Mouse (Mus musculus) forebrain, embryonic 14.5 days (tissue): ENCODE results near the gene Bgn. TPM values are rescaled to one million over a fixed set of nuclear protein-coding genes. Genes with fewer than 3 reads are reported as not detected.

Experiments
- ATAC-seq: fragments of 200-750 bp; cut with Nextera tagmentation; 2 replicates; pipeline ENCODE4 v1.8.0; 2017; ENCODE audit warnings: mild to moderate bottlenecking, moderate library complexity
- DNase-seq: peaks from one replicate; pipeline ENCODE4 v3.0.0-alpha.2; 2015; ENCODE audit warnings: low spot score
- H3K27ac ChIP-seq: fragments of 300-500 bp; sonication (generic); 2 replicates; pipeline ENCODE4 v1.5.1; 2014; ENCODE audit warnings: low read depth, mild to moderate bottlenecking, control low read depth, low read length, moderate library complexity
- H3K27me3 ChIP-seq: fragments of 300-500 bp; sonication (generic); replicated peaks from 2 replicates; pipeline ENCODE4 v1.6.1; 2014; ENCODE audit warnings: low read length, control low read depth, mixed read lengths; ENCODE audit not compliant: control insufficient read depth, insufficient read depth
- H3K36me3 ChIP-seq: fragments of 300-500 bp; sonication (generic); 2 replicates; pipeline ENCODE4 v1.6.1; 2014; ENCODE audit warnings: low read length, control low read depth; ENCODE audit not compliant: control insufficient read depth, insufficient read depth
- H3K4me1 ChIP-seq: fragments of 300-500 bp; sonication (generic); 2 replicates; pipeline ENCODE4 v1.6.1; 2014; ENCODE audit warnings: antibody characterized with exemption, low read length, control low read depth; ENCODE audit not compliant: control insufficient read depth, insufficient read depth
- H3K4me2 ChIP-seq: fragments of 300-500 bp; sonication (generic); 2 replicates; pipeline ENCODE4 v1.6.1; 2014; ENCODE audit warnings: mild to moderate bottlenecking, control low read depth, low read length
- H3K4me3 ChIP-seq: fragments of 300-500 bp; sonication (generic); 2 replicates; pipeline ENCODE4 v1.5.1; 2014; ENCODE audit warnings: low read depth, low read length, control low read depth
- H3K9ac ChIP-seq: fragments of 300-500 bp; sonication (generic); 2 replicates; pipeline ENCODE4 v1.6.1; 2014; ENCODE audit warnings: mild to moderate bottlenecking, low read length, control low read depth, moderate library complexity
- H3K9me3 ChIP-seq: fragments of 300-500 bp; sonication (generic); replicated peaks from 2 replicates; pipeline ENCODE4 v1.6.1; 2016; ENCODE audit warnings: low read length, control low read depth, mixed read lengths; ENCODE audit not compliant: control insufficient read depth
- WGBS: fragments of 180-500 bp; shearing (Covaris S2); extraction: QIAGEN DNeasy Blood & Tissue Kit; methylation state at CpG from one replicate; pipeline ENCODE4 v1.1.7; 2014; 5-methylcytosine and 5-hydroxymethylcytosine counted together
- polyA plus RNA-seq: library from polyadenylated mRNA; unstranded; fragments of >200 nt; fragmentation: Nextera tagmentation; extraction: Ambion mirVana; gene quantifications from 2 replicates; pipeline ENCODE4 v1.2.1, GENCODE M21; 2014

Gene Bgn
- polyA plus RNA-seq, 1 experiment from 2014 or later = 15.5 TPM

DNA sequence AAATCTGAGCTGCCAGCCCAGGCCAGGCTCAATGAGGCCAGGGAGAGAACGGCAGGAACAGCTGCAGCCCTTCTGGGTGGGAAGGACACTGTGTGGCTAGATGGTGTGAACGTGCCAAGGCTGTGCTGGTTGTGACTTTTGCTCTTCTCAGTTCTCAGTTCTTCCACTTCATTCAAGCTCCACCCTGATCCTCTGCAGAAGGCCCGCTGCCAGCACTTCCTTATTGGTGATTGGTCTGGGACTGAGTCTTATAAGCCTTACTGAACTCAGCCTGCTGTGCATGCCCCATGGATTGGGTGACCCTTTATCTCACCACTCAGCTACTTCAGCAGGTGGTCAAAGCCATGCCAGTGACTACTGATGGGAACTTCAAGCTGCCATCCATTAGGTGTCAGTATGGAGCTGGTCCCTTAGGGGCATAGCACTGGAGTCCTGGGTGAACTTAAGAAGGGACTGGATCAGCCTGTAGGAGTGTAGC is 43.0 kb downstream of the Bgn start:
- ATAC-seq (no peak), DNase-seq (no peak)
- Histone ChIP-seq H3K27ac (no peak overlapping the region), H3K4me2 (no peak overlapping the region), H3K9me3 (no peaks in the 10 kb centered on the region), H3K4me1 (peaks cover 2% of the 10 kb centered on the region; the same call in 1 of the 2 replicates), H3K27me3 (no peaks in the 10 kb centered on the region), H3K36me3 (no peaks in the 10 kb centered on the region), H3K4me3 (no peak overlapping the region), H3K9ac (no peak overlapping the region)
- 69% methylated on average over 3 of the region's 3 CpGs for WGBS

DNA sequence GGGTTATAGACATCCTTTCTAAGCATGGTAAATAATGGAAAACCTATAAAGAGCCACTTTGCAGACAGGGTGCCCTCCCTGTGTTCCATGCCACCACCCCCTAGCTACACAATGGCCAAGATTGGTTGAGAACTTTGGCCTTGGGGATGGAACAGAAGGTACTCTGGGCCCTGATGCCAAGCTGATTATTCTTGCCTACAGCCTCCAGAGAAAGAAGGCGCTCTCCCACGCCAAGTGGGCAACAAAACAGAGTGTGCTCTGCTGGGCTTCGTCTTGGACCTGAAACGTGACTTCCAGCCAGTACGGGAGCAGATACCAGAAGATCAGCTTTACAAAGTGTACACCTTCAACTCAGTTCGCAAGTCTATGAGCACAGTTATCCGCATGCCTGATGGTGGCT is 54.5 kb downstream of the Bgn start:
- Histone ChIP-seq H3K27me3 (no peaks in the 10 kb centered on the region), H3K4me1 (no peaks in the 10 kb centered on the region), H3K4me2 (no peak overlapping the region), H3K4me3 (no peak overlapping the region), H3K36me3 (no peaks in the 10 kb centered on the region), H3K9me3 (no peaks in the 10 kb centered on the region), H3K9ac (no peak overlapping the region), H3K27ac (no peak overlapping the region)
- no peak for DNase-seq
- WGBS = 81% methylated on average over 7 of the region's 7 CpGs
- no peak for ATAC-seq

DNA sequence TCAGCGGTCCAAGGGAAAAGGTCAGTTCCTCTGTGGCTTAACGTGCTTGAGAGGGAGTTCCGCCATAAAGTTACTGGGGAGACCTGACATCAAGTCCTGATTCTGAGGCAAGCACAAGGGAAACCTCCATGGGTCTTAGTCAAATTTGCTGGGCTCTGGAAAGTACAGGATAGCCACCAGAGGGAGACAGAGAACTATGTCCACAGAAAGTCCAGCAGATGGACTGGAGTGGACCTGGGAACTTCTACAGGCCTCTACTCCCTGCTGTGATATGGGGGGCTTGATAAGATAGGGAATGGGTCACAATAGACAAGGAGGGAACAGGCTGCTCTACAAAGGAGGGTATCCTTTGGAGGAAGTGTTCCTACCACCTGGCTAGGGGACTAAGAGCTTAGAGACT is 59.9 kb downstream of the Bgn start:
- no peak overlapping the region for H3K4me2 ChIP-seq
- no peak for ATAC-seq
- no peaks in the 10 kb centered on the region for H3K9me3 ChIP-seq
- H3K36me3 ChIP-seq = no peaks in the 10 kb centered on the region
- WGBS = 50% methylated on average over 3 of the region's 3 CpGs
- no peak for DNase-seq
- no peaks in the 10 kb centered on the region for H3K27me3 ChIP-seq
- no peak overlapping the region for H3K9ac ChIP-seq
- no peak overlapping the region for H3K4me3 ChIP-seq
- no peaks in the 10 kb centered on the region for H3K4me1 ChIP-seq
- H3K27ac ChIP-seq = no peak overlapping the region

Other genes starting within 250 kb of the Bgn start
- 0.54 TPM in 1 of 2 replicates, not detected in the other for gene Xlr4c, start 240.5 kb upstream of the Bgn start, polyA plus RNA-seq
- not detected in 2 replicates for gene Xlr3c, start 218.2 kb upstream of the Bgn start, polyA plus RNA-seq
- gene Xlr5a, start 190.6 kb upstream of the Bgn start, polyA plus RNA-seq = not detected in 2 replicates
- gene Xlr5c, start 190.6 kb upstream of the Bgn start, polyA plus RNA-seq = not detected in 2 replicates
- not detected in 2 replicates for gene Gm45015, start 146.8 kb upstream of the Bgn start, polyA plus RNA-seq
- gene Zfp275, start 141.0 kb upstream of the Bgn start, polyA plus RNA-seq = 14.4 and 15.2 TPM in 2 replicates
- gene Gm18336, start 84.9 kb upstream of the Bgn start, polyA plus RNA-seq = not detected in 2 replicates
- 0.39 and 0.48 TPM in 2 replicates for gene Zfp92, start 72.5 kb upstream of the Bgn start, polyA plus RNA-seq
- not detected in 2 replicates for gene Trex2, start 48.3 kb upstream of the Bgn start, polyA plus RNA-seq
- gene Haus7, start 24.6 kb upstream of the Bgn start, polyA plus RNA-seq = 64.2 TPM in 2 replicates
- 2.1 and 3.8 TPM in 2 replicates for gene Atp2b3, start 19.5 kb downstream of the Bgn start, polyA plus RNA-seq
- 0.22 and 0.27 TPM in 2 replicates for gene Dusp9, start 155.8 kb downstream of the Bgn start, polyA plus RNA-seq
- gene Pnck, start 176.5 kb downstream of the Bgn start, polyA plus RNA-seq = 116 and 118 TPM in 2 replicates
- 6.2 and 6.8 TPM in 2 replicates for gene Slc6a8, start 189.5 kb downstream of the Bgn start, polyA plus RNA-seq
- gene Bcap31, start 232.6 kb downstream of the Bgn start, polyA plus RNA-seq = 113 and 119 TPM in 2 replicates
- gene Abcd1, start 233.0 kb downstream of the Bgn start, polyA plus RNA-seq = 7.3 and 9.1 TPM in 2 replicates